Mouse (Mus musculus) NIH3T3 (cell line): Measurements from ENCODE around the gene Pdpn.
A peak's percentile ranks its signal among the peaks of the same experiment; 100 is the strongest.

Experiments
- DNase-seq: peaks from one replicate; pipeline ENCODE4 v3.0.0-alpha.2; 2012; ENCODE audit warnings: low read depth

Pdpn gene

GRCm38 (mm10) chr4:143298431-143299315 lies 691 bp downstream of the Pdpn start:
- DNase-seq, result peak; percentile 64

GRCm38 (mm10) chr4:143297016-143297556 lies 2.3 kb downstream of the Pdpn start:
- DNase-seq, result peak; percentile 72

- DNase-seq, result no peak
Measured at GRCm38 (mm10) chr4:143296153-143296552, 3.2 kb downstream of the Pdpn start.

- DNase-seq, result no peak
Measured at GRCm38 (mm10) chr4:143294324-143294723, 5.0 kb downstream of the Pdpn start.

GRCm38 (mm10) chr4:143288880-143289279 lies 10.5 kb downstream of the Pdpn start:
- peak; percentile 63 for DNase-seq

GRCm38 (mm10) chr4:143288473-143288872 lies 10.9 kb downstream of the Pdpn start:
- no peak for DNase-seq

GRCm38 (mm10) chr4:143287065-143287464 lies 12.3 kb downstream of the Pdpn start:
- no peak for DNase-seq

GRCm38 (mm10) chr4:143280166-143280565 lies 19.2 kb downstream of the Pdpn start:
- peak; percentile 60 for DNase-seq

GRCm38 (mm10) chr4:143279661-143280060 lies 19.7 kb downstream of the Pdpn start:
- DNase-seq, result peak; percentile 56

GRCm38 (mm10) chr4:143279016-143279415 lies 20.3 kb downstream of the Pdpn start:
- no peak for DNase-seq

- peak; percentile 95 for DNase-seq
Measured at GRCm38 (mm10) chr4:143278429-143278871, 20.9 kb downstream of the Pdpn start.

GRCm38 (mm10) chr4:143277319-143277718 lies 22.0 kb downstream of the Pdpn start:
- DNase-seq, result no peak

- DNase-seq, result peak; percentile 31
Measured at GRCm38 (mm10) chr4:143271571-143271970, 27.8 kb downstream of the Pdpn start.

GRCm38 (mm10) chr4:143270903-143271302 lies 28.5 kb downstream of the Pdpn start:
- DNase-seq, result no peak

- DNase-seq, result no peak
Measured at GRCm38 (mm10) chr4:143262696-143263095, 36.7 kb downstream of the Pdpn start.

GRCm38 (mm10) chr4:143259718-143260349 lies 39.5 kb downstream of the Pdpn start:
- peak; percentile 61 for DNase-seq

- peak; percentile 49 for DNase-seq
Measured at GRCm38 (mm10) chr4:143258517-143258916, 40.8 kb downstream of the Pdpn start.

GRCm38 (mm10) chr4:143257971-143258370 lies 41.4 kb downstream of the Pdpn start:
- DNase-seq, result no peak

- DNase-seq, result no peak
Measured at GRCm38 (mm10) chr4:143255541-143255940, 43.8 kb downstream of the Pdpn start.

- DNase-seq, result no peak
Measured at GRCm38 (mm10) chr4:143253356-143253755, 46.0 kb downstream of the Pdpn start.

- no peak for DNase-seq
Measured at GRCm38 (mm10) chr4:143248050-143248449, 51.3 kb downstream of the Pdpn start.

GRCm38 (mm10) chr4:143241294-143241693 lies 58.1 kb downstream of the Pdpn start:
- no peak for DNase-seq
